Mouse (Mus musculus): ENCODE results near the gene Bglap2.
"Not testable (repeated sequence)": the region's sequence is repeated elsewhere in the genome, so short reads cannot be mapped to it uniquely, and the experiment has no call there.

DNA sequence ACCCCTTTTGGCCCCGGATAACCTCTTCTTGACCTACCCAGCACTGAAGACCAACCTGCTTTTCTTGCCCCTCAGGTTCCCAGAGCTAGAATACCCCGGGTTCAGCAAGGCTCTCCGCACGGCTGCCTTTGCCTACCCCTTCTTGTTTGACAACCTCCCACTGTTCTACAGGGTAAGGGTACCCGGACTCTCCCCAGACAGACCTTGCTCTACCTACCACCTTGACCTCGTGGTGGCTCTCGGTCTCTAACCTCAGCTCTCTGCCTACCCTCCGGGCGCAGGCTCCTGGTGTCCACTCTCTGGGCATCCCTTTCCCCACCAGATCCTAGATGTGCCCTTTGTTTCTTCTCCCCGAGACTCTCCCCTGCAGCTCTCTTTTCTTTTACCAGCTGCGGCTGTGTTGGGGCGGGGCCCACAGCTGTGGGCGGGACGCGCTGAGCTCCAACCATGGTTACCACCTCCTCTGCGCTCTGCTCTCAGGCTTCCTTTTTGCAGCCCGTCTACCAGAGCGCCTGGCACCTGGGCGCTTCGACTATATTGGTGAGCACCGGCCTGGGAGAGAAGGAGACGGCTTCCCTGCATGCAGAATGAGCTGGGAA lies 11.6 kb downstream of the Bglap2 start:
- TF ChIP-seq CTCF, EP300 (IDR thresholded peaks at IDR 0.05): not testable (repeated sequence)
